Mouse (Mus musculus) heart, postnatal 0 days (tissue): ENCODE results near the gene Rfpl4b. TPM values are rescaled to one million over a fixed set of nuclear protein-coding genes. Genes with fewer than 3 reads are reported as not detected.

Experiments used
- ATAC-seq: fragments of 200-750 bp; cut with Nextera tagmentation; 2 replicates; pipeline ENCODE4 v1.8.0; 2017; ENCODE audit warnings: low read depth, moderate number of reproducible peaks, moderate library complexity; ENCODE audit not compliant: insufficient read depth
- DNase-seq: peaks from one replicate; pipeline ENCODE4 v3.0.0-alpha.2; 2016; ENCODE audit warnings: low spot score
- H3K27ac ChIP-seq: fragments of 300-500 bp; sonication (generic); 2 replicates; pipeline ENCODE4 v1.5.1; 2014; ENCODE audit warnings: low read depth, mild to moderate bottlenecking
- H3K27me3 ChIP-seq: fragments of 300-500 bp; sonication (generic); 2 replicates; pipeline ENCODE4 v1.6.1; 2014; ENCODE audit warnings: low read length, mixed read lengths; ENCODE audit not compliant: control insufficient read depth, insufficient read depth
- H3K36me3 ChIP-seq: fragments of 300-500 bp; sonication (generic); replicated peaks from 2 replicates; pipeline ENCODE4 v1.6.1; 2014; ENCODE audit warnings: low read length, mixed read lengths; ENCODE audit not compliant: control insufficient read depth, insufficient read depth
- H3K4me1 ChIP-seq: fragments of 300-500 bp; sonication (generic); 2 replicates; pipeline ENCODE4 v1.6.1; 2014; ENCODE audit warnings: antibody characterized with exemption; ENCODE audit not compliant: control insufficient read depth, insufficient read depth
- H3K4me2 ChIP-seq: fragments of 300-500 bp; sonication (generic); 2 replicates; pipeline ENCODE4 v1.6.1; 2014; ENCODE audit warnings: low read depth, mild to moderate bottlenecking, low read length, moderate library complexity
- H3K4me3 ChIP-seq: fragments of 300-500 bp; sonication (generic); 2 replicates; pipeline ENCODE4 v1.5.1; 2014; ENCODE audit warnings: low read depth, low read length
- H3K9ac ChIP-seq: fragments of 300-500 bp; sonication (generic); replicated peaks from 2 replicates; pipeline ENCODE4 v1.6.1; 2014; ENCODE audit warnings: low read depth, low read length, mixed read lengths
- H3K9me3 ChIP-seq: fragments of 300-500 bp; sonication (generic); replicated peaks from 2 replicates; pipeline ENCODE4 v1.6.1; 2016; ENCODE audit warnings: low read length; ENCODE audit not compliant: control insufficient read depth
- CTCF ChIP-seq: IDR thresholded peaks from 2 replicates; pipeline ENCODE4 v1.5.1; 2016; ENCODE audit warnings: antibody characterized with exemption, control low read depth, low read depth
- EP300 ChIP-seq: IDR thresholded peaks from 2 replicates; pipeline ENCODE4 v1.6.1; 2016; ENCODE audit warnings: antibody characterized with exemption, low read depth
- WGBS: fragments of 180-500 bp; shearing (Covaris S2); extraction: QIAGEN DNeasy Blood & Tissue Kit; methylation state at CpG from one replicate; pipeline ENCODE4 v1.1.7; 2014; 5-methylcytosine and 5-hydroxymethylcytosine counted together
- polyA plus RNA-seq: library from polyadenylated mRNA; unstranded; fragments of >200 nt; fragmentation: Nextera tagmentation; extraction: Ambion mirVana; gene quantifications from 2 replicates; pipeline ENCODE4 v1.2.1, GENCODE M21; 2015
- total RNA-seq: library from RNA; depleted of rRNA; stranded (reverse); fragments of >200 nt; gene quantifications from 2 replicates; pipeline ENCODE4 v1.2.3, GENCODE M21; 2014; ENCODE audit warnings: low replicate concordance; rRNA removed

Rfpl4b gene
- total and polyA plus RNA-seq, 2 experiments from 2014 or later = not detected

DNA sequence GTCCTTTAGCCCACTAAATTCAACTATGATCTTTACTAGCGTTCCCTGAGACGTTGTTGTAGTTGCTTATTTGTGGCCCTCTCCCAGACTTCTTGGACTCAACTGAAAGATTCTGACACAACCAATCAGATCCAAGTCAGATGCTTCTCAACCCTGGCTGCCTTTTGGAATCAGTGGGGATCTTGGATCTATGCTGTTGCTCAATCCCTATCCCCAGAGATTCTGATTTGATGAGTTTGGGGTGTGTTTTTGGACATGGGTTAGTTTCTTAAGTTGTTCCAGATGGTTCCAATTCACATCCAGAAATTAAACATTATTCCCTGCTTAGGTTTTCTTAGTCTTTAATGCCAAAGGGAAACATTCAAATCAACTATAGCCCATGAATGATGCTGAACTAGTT, 15.5 kb downstream of the Rfpl4b start:
- DNase-seq = no peak
- WGBS = 84% methylated on average over 2 of the region's 2 CpGs
- no peak overlapping the region for H3K4me2 ChIP-seq

GRCm38 (mm10) chr10:38804047-38804446, 17.5 kb downstream of the Rfpl4b start:
- H3K36me3 ChIP-seq = no peaks in the 10 kb centered on the region
- ATAC-seq (no peak), DNase-seq (no peak)
- H3K9ac ChIP-seq = no peak overlapping the region
- H3K27ac ChIP-seq = no peak overlapping the region
- H3K4me1 ChIP-seq = no peaks in the 10 kb centered on the region
- WGBS = 79% methylated on average over 8 of the region's 8 CpGs
- no peaks in the 10 kb centered on the region for H3K27me3 ChIP-seq
- H3K9me3 ChIP-seq = no peaks in the 10 kb centered on the region
- H3K4me3 ChIP-seq = no peak overlapping the region
- no peak overlapping the region for H3K4me2 ChIP-seq
- no peak for TF ChIP-seq EP300
- TF ChIP-seq CTCF = no peak

More for the DNA sequence above, 15.5 kb downstream of the Rfpl4b start:
- no peak for TF ChIP-seq CTCF
- TF ChIP-seq EP300 = no peak
- H3K27ac ChIP-seq = no peak overlapping the region
- no peaks in the 10 kb centered on the region for H3K4me1 ChIP-seq
- ATAC-seq = no peak
- no peaks in the 10 kb centered on the region for H3K27me3 ChIP-seq
- no peaks in the 10 kb centered on the region for H3K9me3 ChIP-seq
- H3K4me3 ChIP-seq = no peak overlapping the region
- H3K36me3 ChIP-seq = no peaks in the 10 kb centered on the region
- H3K9ac ChIP-seq = no peak overlapping the region

- Histone ChIP-seq H3K4me1 (no peaks in the 10 kb centered on the region), H3K9ac (no peak overlapping the region), H3K4me2 (no peak overlapping the region), H3K9me3 (no peaks in the 10 kb centered on the region), H3K36me3 (no peaks in the 10 kb centered on the region), H3K4me3 (no peak overlapping the region), H3K27me3 (no peaks in the 10 kb centered on the region), H3K27ac (no peak overlapping the region)
- no peak for ATAC-seq
- TF ChIP-seq CTCF = no peak
- no peak for TF ChIP-seq EP300
- WGBS = 81% methylated on average over 7 of the region's 7 CpGs
- no peak for DNase-seq
Measured at GRCm38 (mm10) chr10:38803304-38803703, 18.3 kb downstream of the Rfpl4b start.

- H3K4me1 ChIP-seq = no peaks in the 10 kb centered on the region
- no peak overlapping the region for H3K9ac ChIP-seq
- H3K36me3 ChIP-seq = no peaks in the 10 kb centered on the region
- no peak for ATAC-seq
- no peaks in the 10 kb centered on the region for H3K9me3 ChIP-seq
- no peak for DNase-seq
- no peak overlapping the region for H3K4me3 ChIP-seq
- H3K4me2 ChIP-seq = no peak overlapping the region
- TF ChIP-seq EP300 (no peak), CTCF (no peak)
- no peaks in the 10 kb centered on the region for H3K27me3 ChIP-seq
- H3K27ac ChIP-seq = no peak overlapping the region
- 57% methylated on average over 3 of the region's 3 CpGs for WGBS
Measured at GRCm38 (mm10) chr10:38788612-38789011, 33.0 kb downstream of the Rfpl4b start.

Other genes with a start within 250 kb of the Rfpl4b start
- gene Lama4, start 143.7 kb upstream of the Rfpl4b start, total RNA-seq = 120 and 124 TPM in 2 replicates
- gene Lama4, start 143.7 kb upstream of the Rfpl4b start, polyA plus RNA-seq = 68.7 and 72.2 TPM in 2 replicates